Mouse (Mus musculus) stomach, embryonic 15.5 days (tissue): Measurements from ENCODE around the gene Rps6ka2. TPM values are rescaled to one million over a fixed set of nuclear protein-coding genes. Genes with fewer than 3 reads are reported as not detected.

ENCODE experiments used
- ATAC-seq: fragments of 200-750 bp; cut with Nextera tagmentation; 2 replicates; pipeline ENCODE4 v1.8.0; 2017; ENCODE audit warnings: low read depth, moderate number of reproducible peaks, moderate TSS enrichment; ENCODE audit not compliant: insufficient read depth, low FRiP score
- H3K27ac ChIP-seq: fragments of 300-500 bp; sonication (generic); 2 replicates; pipeline ENCODE4 v1.5.1; 2015; ENCODE audit warnings: mild to moderate bottlenecking, inconsistent platforms
- H3K27me3 ChIP-seq: fragments of 300-500 bp; sonication (generic); replicated peaks from 2 replicates; pipeline ENCODE4 v1.6.1; 2015; ENCODE audit warnings: inconsistent platforms
- H3K36me3 ChIP-seq: fragments of 300-500 bp; sonication (generic); 2 replicates; pipeline ENCODE4 v1.6.1; 2015; ENCODE audit warnings: inconsistent platforms
- H3K4me1 ChIP-seq: fragments of 300-500 bp; sonication (generic); 2 replicates; pipeline ENCODE4 v1.6.1; 2015; ENCODE audit warnings: inconsistent platforms
- H3K4me2 ChIP-seq: fragments of 300-500 bp; sonication (generic); 2 replicates; pipeline ENCODE4 v1.6.1; 2015; ENCODE audit warnings: mild to moderate bottlenecking, inconsistent platforms
- H3K4me3 ChIP-seq: fragments of 300-500 bp; sonication (generic); replicated peaks from 2 replicates; pipeline ENCODE4 v1.5.1; 2015; ENCODE audit warnings: inconsistent platforms
- H3K9ac ChIP-seq: fragments of 300-500 bp; sonication (generic); 2 replicates; pipeline ENCODE4 v1.6.1; 2015; ENCODE audit warnings: inconsistent platforms
- H3K9me3 ChIP-seq: fragments of 300-500 bp; sonication (generic); 2 replicates; pipeline ENCODE4 v1.6.1; 2016; ENCODE audit warnings: inconsistent platforms
- WGBS: fragments of 180-500 bp; shearing (Covaris S2); methylation state at CpG from one replicate; pipeline ENCODE4 v1.1.7; 2015; 5-methylcytosine and 5-hydroxymethylcytosine counted together
- polyA plus RNA-seq: library from polyadenylated mRNA; unstranded; fragments of >200 nt; fragmentation: Nextera tagmentation; extraction: Ambion mirVana; gene quantifications from 2 replicates; pipeline ENCODE4 v1.2.1, GENCODE M21; 2015

Rps6ka2 gene
- polyA plus RNA-seq, 1 experiment from 2014 or later = 8.5 TPM

DNA sequence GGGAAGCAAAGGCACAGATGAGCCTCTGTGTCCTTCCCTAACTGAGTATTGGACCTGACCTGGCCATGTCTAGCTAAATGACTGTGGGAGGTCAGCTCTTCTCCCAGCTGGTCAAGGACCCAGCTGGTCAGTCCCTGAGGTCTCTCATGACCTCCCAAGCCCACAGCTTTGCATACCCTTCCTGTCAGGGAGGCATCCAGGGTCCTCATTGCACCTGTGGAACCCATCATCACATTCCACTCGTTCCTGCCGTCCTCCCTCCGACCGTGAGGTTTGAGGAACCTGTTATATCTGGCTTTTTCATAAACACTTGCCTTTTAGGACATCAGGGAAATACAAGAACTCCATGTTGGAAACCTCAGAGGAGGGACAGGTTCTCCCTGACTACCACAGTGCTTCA is 95.4 kb downstream of the Rps6ka2 start:
- Histone ChIP-seq H3K9ac (no peak overlapping the region), H3K4me1 (peaks cover 31% of the 10 kb centered on the region), H3K36me3 (no peaks in the 10 kb centered on the region), H3K4me2 (no peak overlapping the region), H3K9me3 (no peaks in the 10 kb centered on the region), H3K4me3 (no peak overlapping the region), H3K27ac (peak overlapping the region; percentile 8; the same call in 1 of the 2 replicates), H3K27me3 (no peaks in the 10 kb centered on the region)
- WGBS = 54% methylated on average over 4 of the region's 4 CpGs
- ATAC-seq = no peak

GRCm38 (mm10) chr17:7265705-7266368 is 95.9 kb downstream of the Rps6ka2 start:
- H3K9ac ChIP-seq = no peak overlapping the region
- no peak overlapping the region for H3K4me2 ChIP-seq
- H3K36me3 ChIP-seq = no peaks in the 10 kb centered on the region
- 37% methylated on average over 12 of the region's 12 CpGs for WGBS
- H3K4me1 ChIP-seq = peaks cover 28% of the 10 kb centered on the region
- peak overlapping the region; percentile 61 for H3K27ac ChIP-seq
- no peak overlapping the region for H3K4me3 ChIP-seq
- no peaks in the 10 kb centered on the region for H3K9me3 ChIP-seq
- no peak for ATAC-seq
- no peaks in the 10 kb centered on the region for H3K27me3 ChIP-seq

DNA sequence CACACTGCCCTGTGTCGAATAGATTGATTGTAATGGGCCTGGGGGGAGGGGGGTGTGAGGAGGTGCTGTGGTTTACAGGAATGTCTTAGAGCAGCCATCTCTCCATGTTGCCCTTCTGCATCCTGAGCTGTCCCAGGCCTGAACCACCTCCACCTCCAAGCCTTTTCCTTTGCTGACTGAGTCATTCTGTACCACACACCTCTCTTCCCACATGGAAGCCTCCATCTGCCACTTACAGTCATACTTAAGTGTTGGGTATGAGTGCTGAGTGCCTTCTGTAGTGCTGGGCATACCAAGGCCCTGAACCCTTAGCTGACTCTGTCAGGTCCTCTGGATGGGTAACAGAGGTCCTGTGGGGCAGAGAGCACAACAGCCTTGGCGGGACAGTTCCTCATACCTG is 97.9 kb downstream of the Rps6ka2 start:
- H3K9me3 ChIP-seq = no peaks in the 10 kb centered on the region
- H3K4me1 ChIP-seq = peaks cover 35% of the 10 kb centered on the region

GRCm38 (mm10) chr17:7269151-7269806 is 99.4 kb downstream of the Rps6ka2 start:
- 32% methylated on average over 12 of the region's 12 CpGs for WGBS
- no peaks in the 10 kb centered on the region for H3K27me3 ChIP-seq
- no peaks in the 10 kb centered on the region for H3K36me3 ChIP-seq
- H3K9me3 ChIP-seq = no peaks in the 10 kb centered on the region
- H3K9ac ChIP-seq = no peak overlapping the region
- peaks cover 42% of the 10 kb centered on the region for H3K4me1 ChIP-seq
- no peak overlapping the region for H3K4me3 ChIP-seq
- 0 out of 2 replicates have a peak, but pooled peaks have one; percentile 15 for ATAC-seq
- H3K4me2 ChIP-seq = no peak overlapping the region
- peak overlapping the region; percentile 67 for H3K27ac ChIP-seq

More for the DNA sequence above, 97.9 kb downstream of the Rps6ka2 start:
- Histone ChIP-seq H3K27ac (no peak overlapping the region), H3K36me3 (no peaks in the 10 kb centered on the region), H3K4me3 (no peak overlapping the region), H3K27me3 (no peaks in the 10 kb centered on the region), H3K4me2 (no peak overlapping the region), H3K9ac (no peak overlapping the region)
- WGBS = 67% methylated on average over 2 of the region's 2 CpGs
- no peak for ATAC-seq

GRCm38 (mm10) chr17:7270506-7270905 is 100.6 kb downstream of the Rps6ka2 start:
- WGBS = 70% methylated on average over 8 of the region's 8 CpGs
- Histone ChIP-seq H3K9ac (no peak overlapping the region), H3K4me1 (peaks cover 39% of the 10 kb centered on the region), H3K27ac (no peak overlapping the region; the same call in 1 of the 2 replicates), H3K36me3 (no peaks in the 10 kb centered on the region), H3K4me3 (no peak overlapping the region), H3K9me3 (no peaks in the 10 kb centered on the region), H3K4me2 (no peak overlapping the region), H3K27me3 (no peaks in the 10 kb centered on the region)
- no peak for ATAC-seq

- Histone ChIP-seq H3K4me1 (peaks cover 33% of the 10 kb centered on the region), H3K36me3 (no peaks in the 10 kb centered on the region), H3K9ac (no peak overlapping the region), H3K4me3 (no peak overlapping the region), H3K9me3 (no peaks in the 10 kb centered on the region), H3K27me3 (no peaks in the 10 kb centered on the region), H3K27ac (no peak overlapping the region), H3K4me2 (no peak overlapping the region)
- peak; percentile 38; the same call in 1 of the 2 replicates for ATAC-seq
- WGBS = 32% methylated on average over 10 of the region's 10 CpGs
These were observed 101.7 kb downstream of the Rps6ka2 start for GRCm38 (mm10) chr17:7271522-7272134.

- Histone ChIP-seq H3K27ac (peak overlapping the region; percentile 41; the same call in 1 of the 2 replicates), H3K4me2 (no peak overlapping the region), H3K4me3 (no peak overlapping the region), H3K36me3 (no peaks in the 10 kb centered on the region), H3K9me3 (no peaks in the 10 kb centered on the region), H3K9ac (no peak overlapping the region), H3K4me1 (peaks cover 33% of the 10 kb centered on the region), H3K27me3 (no peaks in the 10 kb centered on the region)
- peak; percentile 62 for ATAC-seq
- whole genome bisulfite sequencing = 17% methylated on average over 9 of the region's 9 CpGs
These were observed 103.1 kb downstream of the Rps6ka2 start for GRCm38 (mm10) chr17:7273054-7273453.

DNA sequence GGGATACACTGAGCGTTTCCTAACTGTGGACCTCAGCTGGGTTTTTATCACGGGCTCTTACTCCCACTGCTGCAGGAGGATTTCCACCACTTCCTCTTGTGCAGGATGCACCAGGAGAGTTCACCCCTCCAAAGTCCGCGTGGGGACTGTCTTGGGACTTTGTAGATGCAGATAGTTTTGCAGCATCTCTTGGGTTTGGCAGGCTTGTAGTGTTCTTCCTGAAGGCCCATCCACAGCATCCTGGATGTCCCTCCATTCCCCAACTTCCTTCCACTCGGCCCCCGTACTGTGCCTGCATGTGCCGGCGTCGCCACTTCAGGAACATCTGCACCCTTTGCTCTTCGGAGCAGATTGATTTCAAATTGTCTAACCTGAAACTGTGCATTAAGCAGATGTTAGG is 103.9 kb downstream of the Rps6ka2 start:
- no peaks in the 10 kb centered on the region for H3K9me3 ChIP-seq
- no peaks in the 10 kb centered on the region for H3K36me3 ChIP-seq
- H3K27me3 ChIP-seq = no peaks in the 10 kb centered on the region
- no peak overlapping the region for H3K9ac ChIP-seq
- no peak overlapping the region for H3K4me3 ChIP-seq
- H3K4me2 ChIP-seq = no peak overlapping the region
- peaks cover 33% of the 10 kb centered on the region for H3K4me1 ChIP-seq
- 74% methylated on average over 10 of the region's 10 CpGs for whole genome bisulfite sequencing
- H3K27ac ChIP-seq = peak overlapping the region; percentile 35; the same call in 1 of the 2 replicates
- ATAC-seq = no peak

GRCm38 (mm10) chr17:7278702-7279242 is 108.9 kb downstream of the Rps6ka2 start:
- peaks cover 4% of the 10 kb centered on the region; the same call in 1 of the 2 replicates for H3K4me1 ChIP-seq
- no peaks in the 10 kb centered on the region for H3K9me3 ChIP-seq
- H3K36me3 ChIP-seq = no peaks in the 10 kb centered on the region
- no peak overlapping the region for H3K9ac ChIP-seq
- no peak overlapping the region for H3K27ac ChIP-seq
- H3K4me3 ChIP-seq = no peak overlapping the region
- H3K27me3 ChIP-seq = no peaks in the 10 kb centered on the region
- H3K4me2 ChIP-seq = no peak overlapping the region
- 91% methylated on average over 15 of the region's 15 CpGs for WGBS
- no peak for ATAC-seq

DNA sequence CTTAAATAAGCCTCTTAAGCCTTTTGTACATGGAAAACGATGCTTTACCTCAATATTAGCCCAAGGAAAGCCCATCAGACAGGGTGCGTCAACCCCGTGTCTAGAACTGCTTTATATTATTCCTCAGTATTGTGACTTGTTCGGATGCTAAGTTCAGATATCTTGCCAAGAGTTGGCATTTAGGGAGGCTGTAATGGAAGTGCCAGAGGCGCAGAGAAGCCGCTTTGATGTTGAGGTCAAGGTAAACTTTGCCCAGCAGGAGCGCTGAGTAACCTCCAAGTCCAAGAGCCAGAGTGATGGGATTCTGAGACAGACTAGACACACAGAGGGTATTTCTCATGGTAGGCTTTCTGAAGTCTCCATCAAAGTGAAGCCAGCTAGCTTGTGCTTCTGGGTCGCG is 109.3 kb downstream of the Rps6ka2 start:
- Histone ChIP-seq H3K36me3 (no peaks in the 10 kb centered on the region), H3K27ac (no peak overlapping the region), H3K27me3 (no peaks in the 10 kb centered on the region), H3K4me1 (peaks cover 8% of the 10 kb centered on the region; the same call in 1 of the 2 replicates), H3K4me3 (no peak overlapping the region), H3K9ac (no peak overlapping the region), H3K4me2 (no peak overlapping the region), H3K9me3 (no peaks in the 10 kb centered on the region)
- 88% methylated on average over 9 of the region's 9 CpGs for WGBS
- ATAC-seq = no peak

- Histone ChIP-seq H3K27me3 (no peaks in the 10 kb centered on the region), H3K4me1 (peaks cover 15% of the 10 kb centered on the region; the same call in 1 of the 2 replicates), H3K9ac (no peak overlapping the region), H3K36me3 (no peaks in the 10 kb centered on the region), H3K27ac (peak overlapping the region; percentile 57), H3K4me3 (no peak overlapping the region), H3K4me2 (no peak overlapping the region), H3K9me3 (no peaks in the 10 kb centered on the region)
- ATAC-seq = peak; percentile 53; the same call in 1 of the 2 replicates
- WGBS = 54% methylated on average over 8 of the region's 8 CpGs
These were observed 114.5 kb downstream of the Rps6ka2 start for GRCm38 (mm10) chr17:7284297-7284910.
